Mouse (Mus musculus): ENCODE data around the gene Prpf40b.

The Prpf40b gene

DNA sequence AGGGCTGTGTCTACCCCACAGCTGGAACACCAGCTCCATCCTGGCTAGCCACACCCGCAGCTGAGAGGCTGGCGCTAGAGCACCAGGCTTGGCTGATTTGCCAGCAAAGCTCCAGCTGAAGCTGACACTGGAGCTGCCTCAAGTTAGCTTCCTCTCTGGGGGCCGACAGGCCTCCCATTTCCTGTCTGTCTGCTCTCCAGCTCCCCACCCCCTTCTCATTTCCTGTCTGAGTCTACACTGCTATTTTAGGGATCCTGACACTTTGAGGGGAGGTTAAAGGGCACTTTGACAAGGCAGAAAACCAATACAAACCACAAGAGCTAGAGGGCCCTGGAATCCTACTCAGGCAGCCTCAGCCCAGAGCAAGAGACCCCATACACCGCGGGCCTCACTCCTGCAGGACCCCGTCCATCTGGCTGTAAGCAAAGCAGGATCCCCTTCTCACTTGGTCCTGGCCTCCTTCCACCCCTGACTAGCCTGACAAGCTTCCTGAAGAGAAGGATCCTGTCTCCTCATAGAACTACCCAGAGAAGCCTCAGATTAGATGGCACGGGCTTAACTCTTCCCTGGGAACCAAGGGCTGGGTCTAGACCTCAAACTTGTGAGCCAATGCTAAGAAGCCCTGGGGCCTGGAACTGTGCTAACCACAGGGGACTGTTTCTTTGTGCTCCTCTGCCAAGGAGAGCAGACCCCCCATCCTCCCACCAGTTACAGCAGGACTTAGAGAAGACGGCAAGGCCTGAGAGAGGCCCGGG lies 38.2 kb downstream of the Prpf40b start:
- DNase-seq (ENCODE audit: low read depth) = peak; percentile 86

DNA sequence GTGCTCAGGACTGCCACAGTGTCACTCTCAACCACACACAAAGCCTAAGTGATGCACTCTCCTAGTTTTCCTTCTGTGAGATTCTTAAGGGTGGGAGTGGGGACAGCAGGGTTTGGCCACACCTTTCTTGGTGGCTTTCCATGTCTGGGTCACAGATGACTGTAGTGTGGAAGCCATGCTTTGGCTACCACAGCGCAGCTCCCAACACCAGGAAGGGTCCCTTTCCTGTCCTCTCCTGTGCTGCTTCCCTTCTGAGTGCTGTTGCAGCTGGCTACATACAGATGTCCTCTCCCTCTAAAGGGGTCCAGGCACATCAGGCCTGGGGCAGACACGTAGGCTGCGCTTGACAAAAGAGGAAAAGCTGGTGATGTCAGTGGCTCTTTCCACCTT lies 38.8 kb downstream of the Prpf40b start:
- no peak for DNase-seq (ENCODE audit: low read depth)

DNA sequence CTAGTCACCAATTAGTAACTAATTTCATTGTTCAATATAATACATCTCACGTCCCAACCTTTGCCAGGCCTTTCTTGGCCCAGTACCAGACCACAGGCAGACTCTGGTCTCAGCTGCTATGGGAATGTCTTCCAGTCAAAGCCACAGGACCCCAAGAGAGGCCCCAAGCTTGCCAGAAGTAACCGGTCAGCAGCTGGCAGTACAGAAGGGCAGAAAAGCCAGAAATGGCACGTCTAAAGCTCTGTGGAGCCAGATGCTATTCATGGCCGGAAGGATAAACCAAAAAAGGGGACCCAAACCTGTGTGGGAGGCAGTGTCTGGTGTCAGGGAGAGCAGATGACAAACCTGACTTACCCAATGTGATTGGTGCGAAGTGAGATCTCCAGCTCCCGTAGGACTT lies 39.6 kb downstream of the Prpf40b start:
- DNase-seq (ENCODE audit: low read depth) = no peak

DNA sequence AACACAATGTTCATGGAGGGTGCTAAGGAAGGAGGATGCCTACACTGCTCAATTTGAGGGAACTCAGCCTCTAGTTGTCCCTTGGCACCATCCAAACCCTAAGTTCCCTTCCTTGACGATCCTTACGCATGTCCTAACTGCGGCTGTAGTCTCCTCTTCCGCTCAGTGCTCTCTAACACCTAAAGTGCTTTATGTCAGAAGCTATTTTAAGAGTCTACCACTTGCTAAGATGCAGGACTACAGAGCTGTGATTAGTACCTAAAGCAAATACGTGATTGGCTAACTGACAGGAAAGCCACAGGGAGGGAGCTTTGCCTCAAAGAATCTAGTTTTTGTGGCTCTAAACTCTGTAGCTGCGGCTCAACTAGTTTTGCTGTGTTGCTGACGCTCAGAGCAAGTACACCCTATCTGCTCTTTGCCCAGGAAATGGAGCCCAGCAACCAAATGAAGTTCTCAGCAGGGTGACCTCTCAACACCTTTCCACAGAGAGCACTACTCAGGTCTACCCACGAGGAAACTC lies 41.0 kb downstream of the Prpf40b start:
- DNase-seq (ENCODE audit: low read depth) = peak; percentile 75

DNA sequence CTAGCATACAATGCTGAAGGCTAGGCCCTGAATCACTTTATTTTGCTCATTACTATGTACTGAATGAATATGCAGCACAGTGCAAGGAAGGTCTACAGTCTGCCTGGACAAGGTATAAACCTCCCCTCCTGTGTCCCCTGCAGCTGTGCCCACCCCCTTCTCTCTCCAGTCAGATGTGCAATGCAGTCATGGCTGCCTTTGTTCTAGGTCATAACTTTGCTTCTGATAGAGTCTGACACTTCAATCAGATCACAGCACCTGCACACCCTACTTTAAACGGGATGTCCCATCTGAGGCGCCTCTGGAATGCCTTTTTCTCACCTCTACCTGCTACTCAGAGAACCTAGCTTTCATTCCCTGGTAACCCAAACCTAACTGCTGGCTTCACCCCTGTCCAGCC lies 44.0 kb downstream of the Prpf40b start:
- DNase-seq (ENCODE audit: low read depth) = no peak

DNA sequence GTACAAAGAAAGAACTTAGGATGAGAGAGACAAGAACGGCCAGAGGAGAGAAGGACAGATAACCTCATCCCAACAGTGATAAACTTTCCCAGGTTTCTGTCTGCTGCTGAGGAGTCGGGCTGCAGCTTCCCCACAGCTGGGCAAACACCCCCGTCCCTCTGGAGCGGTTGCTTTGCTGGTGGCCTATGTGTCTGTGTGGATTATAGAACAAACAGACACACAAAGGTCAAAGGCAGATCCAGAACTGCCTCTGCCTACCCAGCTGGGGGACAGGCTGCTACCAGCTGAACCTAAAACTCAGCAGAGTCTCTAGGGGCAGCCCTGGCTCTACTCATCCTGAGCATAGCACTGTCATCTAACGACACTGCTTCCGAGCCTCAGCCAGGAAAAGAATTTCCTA lies 44.8 kb downstream of the Prpf40b start:
- DNase-seq (ENCODE audit: low read depth) = no peak

DNA sequence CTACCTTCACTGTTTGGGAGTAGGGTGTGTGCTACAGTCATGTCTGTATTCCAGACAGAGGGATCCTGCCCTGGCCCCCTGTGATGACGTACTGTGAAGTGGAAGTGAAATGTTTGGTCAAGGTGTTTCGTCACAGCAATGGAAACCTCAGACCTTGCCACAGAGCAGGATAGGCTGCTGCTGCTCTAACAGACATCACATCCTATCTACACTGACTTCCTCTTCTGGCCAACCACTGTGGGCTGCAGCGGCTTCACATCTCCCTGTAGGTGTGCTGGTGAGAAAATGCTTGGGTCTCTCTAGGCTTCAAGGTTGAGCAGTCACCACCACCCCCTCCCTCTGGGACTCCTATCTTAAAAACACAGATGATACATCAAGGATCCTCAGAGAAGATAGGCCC lies 46.2 kb downstream of the Prpf40b start:
- DNase-seq (ENCODE audit: low read depth) = peak; percentile 74

DNA sequence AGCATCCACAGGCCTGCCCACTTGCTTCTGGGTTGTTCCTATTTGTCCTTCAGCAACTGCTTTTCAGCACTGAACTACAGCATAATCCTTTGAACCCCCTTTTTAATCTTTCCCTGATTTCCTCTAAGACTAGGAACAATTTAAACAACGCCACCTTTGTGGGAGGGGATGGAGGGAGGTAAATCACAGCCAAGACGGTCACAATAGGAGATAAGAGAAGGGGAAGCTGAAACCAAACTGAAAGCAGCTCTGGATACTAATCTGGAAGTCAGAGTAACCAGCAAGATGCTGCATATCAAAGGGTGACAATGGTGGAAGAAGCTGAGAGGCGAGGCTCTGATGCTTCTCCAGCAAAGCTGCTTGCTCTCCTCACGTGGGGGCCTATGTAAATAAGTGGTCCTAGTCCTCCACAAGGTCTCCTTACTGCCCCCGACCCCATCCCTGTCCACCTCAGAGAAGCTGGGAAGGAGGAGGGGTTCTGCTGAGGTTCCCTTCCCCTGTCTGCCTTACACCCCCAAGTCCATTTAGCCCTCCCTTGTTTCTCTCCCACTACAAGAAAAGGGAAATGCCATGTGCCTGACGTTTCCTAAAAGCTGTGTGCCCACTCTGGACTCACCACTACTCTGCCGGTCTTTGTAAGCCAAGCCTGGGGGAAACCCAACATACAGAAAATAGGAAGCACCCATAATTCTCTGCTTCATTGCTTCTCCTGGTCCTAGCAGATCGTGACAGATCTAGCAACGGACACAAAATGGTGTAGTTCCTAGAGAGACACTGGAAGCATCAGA lies 47.5 kb downstream of the Prpf40b start:
- DNase-seq (ENCODE audit: low read depth) = no peak

DNA sequence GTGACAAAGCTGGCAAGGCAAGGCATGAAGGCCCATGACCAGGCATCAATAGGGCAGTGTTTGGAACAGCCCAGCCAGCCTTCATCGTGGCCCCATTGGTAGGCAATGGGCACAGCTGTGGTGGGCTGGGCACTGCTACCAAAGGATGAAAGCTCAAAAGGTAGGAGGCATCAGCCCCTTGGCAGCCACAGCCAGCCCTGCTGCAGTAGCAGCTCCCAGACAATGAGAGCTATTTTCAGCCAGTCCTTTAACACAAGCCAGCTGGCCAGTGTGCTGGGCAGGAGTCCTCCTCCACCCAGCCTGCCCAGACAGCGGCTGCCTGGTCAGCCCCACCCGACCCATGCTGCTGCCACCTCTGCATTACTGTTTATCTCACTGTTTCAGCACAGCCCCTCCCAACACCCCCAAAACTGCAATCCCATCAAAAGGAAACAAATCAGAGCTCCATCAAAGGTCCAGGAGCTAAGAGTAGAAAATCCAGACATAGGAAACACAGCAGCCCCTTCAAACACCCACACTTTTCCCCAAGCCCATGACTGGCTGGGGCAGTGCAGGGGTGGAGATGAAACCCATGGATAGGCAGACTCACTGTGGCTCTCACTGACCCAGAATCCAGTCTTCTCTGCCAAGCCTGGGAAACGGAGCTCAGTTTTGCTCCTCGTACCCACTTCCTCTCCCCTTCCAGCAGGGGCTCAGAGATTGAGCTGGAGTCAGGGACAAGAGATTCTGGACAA lies 48.7 kb downstream of the Prpf40b start:
- DNase-seq (ENCODE audit: low read depth) = no peak

DNA sequence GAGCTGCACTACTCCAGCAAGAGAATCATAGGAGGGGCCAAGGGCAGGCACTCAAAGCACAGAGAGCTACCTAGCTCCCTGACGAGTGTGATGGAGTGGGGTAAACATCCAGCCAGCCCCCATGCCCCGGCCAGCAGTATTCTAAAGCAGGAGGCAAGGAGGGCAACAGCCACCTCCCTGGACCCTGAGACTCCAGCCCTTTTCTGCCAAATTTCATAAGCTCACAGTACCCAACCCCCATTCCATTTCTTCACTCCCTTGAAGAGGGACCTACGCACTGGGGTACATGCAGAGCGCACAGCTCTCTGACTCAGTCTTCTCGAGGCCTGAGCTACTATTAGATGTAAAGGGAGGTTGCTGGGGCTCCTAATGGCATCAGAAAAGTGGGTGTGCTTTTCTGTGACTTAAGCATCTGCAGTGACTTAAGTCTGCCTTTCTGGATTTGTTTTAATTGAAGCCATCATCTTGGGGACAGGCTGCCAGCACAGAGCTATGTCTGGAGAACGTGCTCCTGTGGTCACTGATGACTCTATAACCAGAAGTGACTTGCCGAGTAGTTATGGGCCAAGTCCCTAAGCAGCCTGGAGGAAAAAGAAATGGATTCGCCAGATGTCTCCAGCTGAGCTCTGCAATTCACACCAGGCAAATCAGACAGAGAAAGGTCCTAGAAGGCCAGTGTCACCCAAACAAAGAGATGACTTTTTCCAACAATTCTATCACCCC lies 49.4 kb downstream of the Prpf40b start:
- no peak for DNase-seq (ENCODE audit: low read depth)

DNA sequence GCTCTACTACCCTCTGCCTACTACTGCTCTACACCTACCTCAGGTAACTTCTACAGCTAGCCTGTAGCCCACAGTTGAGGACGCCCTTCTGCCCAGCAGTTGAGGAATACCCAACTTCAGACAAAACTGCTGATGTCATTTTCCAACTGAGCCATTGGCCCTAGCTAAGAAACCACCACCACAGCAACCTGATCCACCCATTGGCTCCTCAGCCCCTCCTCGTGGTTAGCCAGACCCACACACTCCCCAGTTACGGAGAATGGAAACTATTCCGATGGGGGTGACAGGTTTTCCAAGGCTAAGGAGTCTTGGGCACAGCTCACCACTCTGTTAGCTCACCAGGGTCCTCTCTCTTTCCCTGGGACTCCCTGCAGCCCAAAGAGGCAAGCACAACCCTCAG lies 50.1 kb downstream of the Prpf40b start:
- DNase-seq (ENCODE audit: low read depth) = no peak

DNA sequence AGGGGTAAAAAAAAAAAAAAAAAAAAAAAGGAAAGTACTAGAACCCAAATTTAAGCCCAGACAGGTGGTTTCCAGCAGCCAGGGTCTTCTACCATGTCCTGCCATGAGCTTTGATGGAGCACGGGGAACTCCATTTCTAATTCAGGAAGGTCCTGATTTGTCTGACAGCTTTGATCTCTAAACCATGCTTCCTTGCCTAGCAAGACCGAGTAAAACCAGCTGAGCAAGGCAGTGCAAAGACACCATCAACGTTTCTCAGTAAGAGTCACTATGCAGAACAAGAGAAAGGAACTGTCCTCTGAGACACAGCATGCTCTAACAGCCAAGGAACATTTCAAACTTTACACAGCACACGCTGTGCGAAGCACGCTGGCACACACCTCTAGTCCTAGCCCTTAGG lies 56.7 kb downstream of the Prpf40b start:
- DNase-seq (ENCODE audit: low read depth) = no peak

DNA sequence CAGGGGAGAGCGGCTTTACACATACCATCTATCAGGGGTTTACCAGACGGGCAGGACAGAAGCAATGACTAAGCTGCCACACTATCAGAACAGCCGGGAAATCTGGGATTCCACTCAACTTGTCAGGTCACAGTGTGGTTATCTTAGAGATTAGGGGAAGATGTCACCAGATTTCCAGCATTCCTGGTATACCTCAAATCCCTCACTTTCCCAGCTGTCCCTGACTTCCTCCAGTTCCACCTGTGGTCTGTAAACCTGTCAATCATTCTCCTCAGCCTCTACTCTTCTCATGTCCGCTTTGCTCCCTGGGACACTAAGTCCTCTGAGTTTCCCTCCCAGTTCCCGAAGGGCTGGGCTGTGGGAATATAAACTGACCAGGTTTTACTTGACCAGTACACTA lies 57.4 kb downstream of the Prpf40b start:
- DNase-seq (ENCODE audit: low read depth) = no peak

DNA sequence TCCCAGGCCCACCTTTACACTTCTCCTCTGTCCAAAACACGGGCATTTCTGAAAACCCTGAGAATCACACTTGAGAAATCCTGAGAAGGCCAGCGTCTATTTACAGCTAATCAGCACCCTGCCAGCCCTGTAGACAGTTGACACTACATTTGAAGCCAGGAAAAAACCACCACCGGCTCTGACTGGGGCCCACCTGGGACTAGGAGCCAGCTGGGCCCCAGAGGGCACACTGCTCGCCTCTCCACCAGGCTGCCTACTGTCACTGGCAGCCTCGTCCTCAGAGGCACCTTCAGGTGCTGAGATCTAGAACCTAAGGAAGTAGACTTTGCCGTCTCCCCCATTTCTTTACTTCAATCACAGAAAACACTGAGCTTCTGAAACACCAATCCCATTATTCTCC lies 60.8 kb downstream of the Prpf40b start:
- DNase-seq (ENCODE audit: low read depth) = no peak

DNA sequence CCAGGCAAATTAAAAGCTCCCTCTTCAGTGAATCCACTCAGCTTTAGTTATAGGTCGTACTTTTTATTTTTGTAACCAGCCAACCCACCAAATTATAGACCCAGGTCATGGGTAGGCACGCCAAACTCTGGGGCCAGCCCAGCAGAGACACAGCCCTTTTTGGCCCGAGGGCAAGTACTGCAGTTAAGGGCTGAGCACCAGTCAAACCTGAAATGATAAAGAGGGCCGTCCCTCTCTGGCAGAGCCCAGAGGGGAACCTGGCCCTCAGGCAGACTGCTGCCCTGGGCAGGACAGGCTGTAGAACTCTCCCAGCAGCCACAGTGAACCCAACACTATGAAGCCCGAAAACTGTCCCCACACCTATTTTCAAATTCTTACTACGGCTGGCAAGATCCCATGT lies 61.6 kb downstream of the Prpf40b start:
- no peak for DNase-seq (ENCODE audit: low read depth)

DNA sequence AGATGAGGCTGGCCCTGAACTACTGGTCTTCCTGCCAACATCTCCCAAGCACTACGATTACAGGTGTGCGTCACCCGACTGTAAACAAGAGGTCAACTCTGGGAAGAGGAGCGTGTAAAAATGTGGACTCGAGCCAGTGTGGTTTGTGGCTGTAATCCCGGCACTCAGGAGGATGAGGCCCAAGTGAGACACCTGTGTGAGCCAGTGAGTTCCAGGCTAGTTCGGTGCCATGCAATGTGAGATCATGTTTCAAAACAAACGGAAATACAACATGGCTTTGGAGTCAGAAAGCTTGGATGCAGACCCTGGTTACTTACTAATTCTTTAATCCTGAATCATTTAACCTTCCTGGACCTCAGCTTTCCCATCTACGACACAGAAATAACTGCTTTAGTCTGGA lies 64.1 kb downstream of the Prpf40b start:
- no peak for DNase-seq (ENCODE audit: low read depth)

DNA sequence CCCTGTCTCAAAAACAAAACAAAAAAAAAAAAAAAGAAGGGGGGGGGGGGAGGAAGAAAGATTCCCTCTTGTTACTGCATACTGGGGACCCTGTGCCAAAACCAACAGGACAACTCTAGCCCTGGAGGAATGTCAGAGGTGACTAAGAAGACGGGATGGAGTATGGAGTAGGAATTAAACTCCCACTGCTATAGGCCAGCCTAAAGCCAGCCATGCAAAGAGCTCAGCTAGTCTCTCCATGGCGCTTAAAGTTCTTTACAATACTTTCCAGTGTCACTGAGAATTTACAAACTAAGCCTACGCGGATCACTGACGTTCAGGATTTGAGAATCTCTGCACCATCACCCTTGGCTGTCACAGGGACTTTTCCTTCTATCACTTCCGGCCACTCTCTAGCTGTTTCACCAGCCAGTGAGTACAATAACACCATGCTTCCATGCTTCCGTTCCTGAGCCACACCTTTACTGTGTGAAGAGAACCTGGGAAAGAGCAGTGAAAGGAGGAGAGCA lies 69.2 kb downstream of the Prpf40b start:
- DNase-seq (ENCODE audit: low read depth) = peak; percentile 23

DNA sequence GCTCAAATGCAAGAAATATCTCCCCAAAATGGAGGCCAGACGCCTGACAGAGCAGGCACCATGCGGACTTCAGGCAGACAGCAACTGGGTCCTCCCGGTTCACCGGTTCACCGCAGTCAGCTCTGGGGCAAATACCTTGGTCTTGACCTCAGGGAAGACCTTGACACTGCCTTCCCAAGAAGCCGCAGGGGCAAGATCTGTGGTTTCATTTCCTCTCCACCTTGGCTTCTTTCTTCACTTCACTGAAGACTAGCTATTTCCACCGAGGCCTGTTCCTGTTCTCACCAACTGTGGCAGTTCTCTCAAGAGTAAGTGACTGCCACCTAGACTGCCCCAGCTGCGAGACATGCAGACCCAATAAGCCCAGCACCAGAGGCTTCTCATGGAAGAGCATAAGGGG lies 70.0 kb downstream of the Prpf40b start:
- DNase-seq (ENCODE audit: low read depth) = peak; percentile 72
